Mouse (Mus musculus) spleen, embryonic (tissue): ENCODE results near the gene Metrn.

Experiments
- CTCF ChIA-PET: fragments of 350-600 bp; sonication (Branson Sonifier 250); formaldehyde crosslinking; loops from one replicate; lab custom pipeline; 2022; lab: Charles Lee

Gene Metrn

DNA sequence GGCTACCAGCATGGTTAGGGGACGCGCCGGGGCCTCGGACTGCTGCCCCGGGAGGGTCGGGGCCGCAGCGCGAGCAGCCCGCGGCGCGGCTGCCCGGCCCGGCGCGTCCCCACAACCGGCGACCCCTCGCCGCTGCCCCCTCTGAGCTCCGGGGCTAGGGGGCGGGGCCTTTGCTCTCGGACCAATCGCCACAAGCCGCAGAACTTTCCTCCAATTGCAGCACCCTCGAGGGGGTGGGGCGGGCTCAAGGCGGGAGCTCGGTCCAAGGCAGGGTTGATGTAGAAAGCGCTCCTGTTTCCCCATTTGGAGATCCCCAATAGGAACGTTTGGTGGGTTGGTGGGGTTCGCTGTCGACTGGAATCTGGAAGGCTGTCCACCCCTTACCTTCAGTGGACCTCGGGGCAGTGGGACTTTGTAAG, at the start of gene Metrn:
Metrn (minus strand) TSS at position 186 of the 419 bp plus-strand sequence.
- CTCF ChIA-PET = no interaction called here

GRCm38 (mm10) chr17:25844396-25844901, 47.5 kb upstream of the Metrn start, which contains the start of gene Rhot2:
TSS of gene Rhot2 (minus strand) at chr17:25844851.
- CTCF ChIA-PET = interaction anchor here (0.6 to 0.7 kb wide), 2 partner anchors 9 to 166 kb away, joined by 3 to 5 read pairs; no protein-coding TSS in a partner anchor

DNA sequence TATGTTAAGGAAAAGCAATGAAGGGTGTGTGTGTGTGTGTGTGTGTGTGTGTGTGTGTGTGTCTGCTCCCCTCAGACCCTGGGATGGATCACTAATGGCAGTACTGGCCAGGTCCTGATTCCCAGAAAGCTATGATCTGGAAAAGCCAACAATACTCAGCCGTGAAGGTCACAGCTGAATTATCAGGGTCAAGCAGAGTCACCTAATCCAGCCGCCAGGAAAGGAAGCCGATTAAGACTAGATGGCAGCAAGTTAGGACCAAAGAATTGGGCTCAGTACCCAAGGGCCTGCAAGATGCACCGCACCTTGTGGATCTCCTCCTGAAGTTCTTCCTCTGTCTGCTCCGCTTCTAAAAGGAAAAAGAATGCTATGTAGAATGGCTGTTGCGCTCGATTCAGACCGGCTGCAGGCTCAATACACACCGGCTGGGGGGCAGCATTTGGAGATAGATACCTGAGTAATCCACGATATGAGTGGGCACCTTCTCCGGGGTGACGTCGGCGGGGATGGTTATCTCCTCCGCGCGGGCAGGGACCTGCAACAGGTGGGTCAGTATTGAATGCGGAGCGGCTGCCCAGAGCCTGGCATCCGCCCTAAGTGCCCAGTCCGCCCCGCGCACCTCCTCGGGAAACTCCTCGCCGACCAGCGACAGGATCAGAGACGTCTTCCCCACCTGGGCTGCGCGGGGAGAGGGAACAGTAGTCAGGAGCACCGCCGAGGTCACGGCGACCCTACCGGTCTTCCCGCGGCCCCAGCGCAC, 46.9 kb upstream of the Metrn start:
- CTCF ChIA-PET = interaction anchor here (0.6 to 0.7 kb wide), 4 partner anchors 9 to 167 kb away, joined by 3 to 5 read pairs (median 4); partner anchors contain the start of gene Mcrip2

DNA sequence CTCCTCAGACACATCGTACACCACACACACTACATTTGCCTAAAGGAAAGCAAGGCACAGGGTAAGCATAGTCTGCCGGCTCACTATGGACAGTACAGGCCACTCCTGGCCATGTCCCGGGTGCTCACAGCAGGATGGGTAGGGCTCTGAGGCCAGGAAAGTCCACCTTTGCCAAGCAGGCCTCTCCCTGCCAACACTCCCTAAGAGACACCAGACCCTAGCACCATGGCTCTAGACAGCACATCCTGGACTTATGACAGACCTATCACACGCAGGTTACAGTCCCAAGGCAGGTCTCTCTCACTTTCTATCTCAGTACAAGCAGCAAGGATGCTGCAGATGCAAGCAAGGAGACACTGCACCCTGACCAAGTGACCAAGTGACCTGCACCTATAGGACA, 46.2 kb upstream of the Metrn start:
- CTCF ChIA-PET = interaction anchor here (0.8 kb wide), 1 partner anchor 9 kb away, joined by 3 read pairs; no protein-coding TSS in a partner anchor

DNA sequence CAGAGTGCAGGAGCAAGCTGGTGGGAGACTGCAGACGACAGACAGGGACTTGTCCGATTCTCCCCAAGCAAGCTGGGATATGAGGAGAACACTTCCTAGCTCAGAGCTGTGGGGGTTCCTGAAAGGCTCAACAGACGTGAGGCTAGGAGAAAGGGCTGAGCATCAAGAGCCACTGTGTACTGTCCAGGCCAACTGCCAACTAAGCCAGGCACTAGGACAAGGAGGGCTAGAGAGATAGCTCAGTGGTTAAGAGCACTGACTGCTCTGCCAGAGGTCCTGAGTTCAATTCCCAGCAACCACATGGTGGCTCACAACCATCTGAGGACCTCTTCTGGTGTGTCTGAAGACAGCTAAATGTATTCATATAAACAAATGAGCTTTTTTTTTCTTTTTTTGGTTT, 45.6 kb upstream of the Metrn start:
- CTCF ChIA-PET = interaction anchor here (0.8 kb wide), 1 partner anchor 8 kb away, joined by 3 read pairs; no protein-coding TSS in a partner anchor

GRCm38 (mm10) chr17:25841117-25841880, 44.4 kb upstream of the Metrn start, which contains the start of gene Gm20683:
TSS of gene Gm20683 (minus strand) at chr17:25841763.
- CTCF ChIA-PET = no interaction called here

DNA sequence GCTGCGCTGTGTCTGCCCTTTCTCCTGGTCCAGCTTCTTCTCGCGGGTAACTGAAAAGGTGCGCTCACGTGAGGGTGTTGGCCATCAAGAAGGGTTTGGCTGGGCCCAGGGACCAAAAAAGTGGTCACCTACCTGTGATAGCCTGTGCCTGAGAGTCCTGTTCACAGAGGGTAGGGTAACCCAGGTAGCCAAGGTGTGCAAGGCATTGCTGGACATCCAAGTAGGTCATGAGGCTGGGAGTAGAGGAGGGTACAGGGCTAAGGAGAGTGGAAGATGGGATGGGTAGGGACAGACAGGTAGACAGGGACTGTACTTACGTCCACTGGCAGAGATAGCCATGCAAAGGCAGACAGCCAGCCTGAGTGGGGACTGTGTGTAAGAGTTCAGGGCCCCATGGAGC, 43.6 kb upstream of the Metrn start:
- CTCF ChIA-PET = no interaction called here

GRCm38 (mm10) chr17:25839455-25840235, 42.7 kb upstream of the Metrn start:
- CTCF ChIA-PET = no interaction called here

DNA sequence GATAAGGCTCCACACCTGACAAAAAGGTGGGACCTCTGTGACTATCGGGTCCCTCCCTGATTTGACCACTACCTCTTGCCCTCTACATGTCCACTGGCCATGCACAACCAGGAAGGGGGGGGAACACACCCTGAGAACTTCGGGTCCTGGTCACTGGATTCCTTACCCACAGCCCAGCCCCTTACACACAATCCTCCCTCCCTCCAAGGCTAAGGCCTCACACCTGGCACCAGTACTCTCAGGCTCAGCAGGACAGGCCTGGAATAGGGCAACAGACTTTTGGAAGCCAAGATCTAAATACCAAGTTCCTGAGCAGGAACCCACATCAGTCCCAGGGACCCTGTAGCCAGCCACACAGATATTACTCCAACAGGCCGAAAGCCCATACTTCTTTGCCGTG, 42.0 kb upstream of the Metrn start:
- CTCF ChIA-PET = no interaction called here

DNA sequence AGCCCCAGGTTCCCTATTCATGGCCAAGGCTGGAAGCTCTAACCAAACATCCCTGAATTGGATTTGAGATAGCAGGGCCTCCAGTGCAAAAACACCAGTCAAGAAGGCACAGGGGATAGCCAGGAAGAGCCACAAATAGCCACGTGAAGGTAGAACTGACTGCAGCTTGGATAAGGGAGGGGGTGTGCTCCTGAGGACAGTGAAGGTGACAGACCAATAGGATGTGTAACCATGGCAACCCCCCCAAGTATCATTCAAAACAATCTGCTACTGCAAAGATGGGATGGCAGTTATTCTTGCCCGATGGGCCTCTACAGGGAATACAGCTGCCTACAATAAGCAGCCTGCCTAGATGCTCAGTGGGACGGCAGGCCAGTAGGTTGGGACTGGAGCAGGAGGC, 40.6 kb upstream of the Metrn start:
- CTCF ChIA-PET = no interaction called here

GRCm38 (mm10) chr17:25837076-25837410, 40.1 kb upstream of the Metrn start, which contains the start of gene Rhbdl1:
TSS of gene Rhbdl1 (minus strand) at chr17:25837295.
- CTCF ChIA-PET = no interaction called here

DNA sequence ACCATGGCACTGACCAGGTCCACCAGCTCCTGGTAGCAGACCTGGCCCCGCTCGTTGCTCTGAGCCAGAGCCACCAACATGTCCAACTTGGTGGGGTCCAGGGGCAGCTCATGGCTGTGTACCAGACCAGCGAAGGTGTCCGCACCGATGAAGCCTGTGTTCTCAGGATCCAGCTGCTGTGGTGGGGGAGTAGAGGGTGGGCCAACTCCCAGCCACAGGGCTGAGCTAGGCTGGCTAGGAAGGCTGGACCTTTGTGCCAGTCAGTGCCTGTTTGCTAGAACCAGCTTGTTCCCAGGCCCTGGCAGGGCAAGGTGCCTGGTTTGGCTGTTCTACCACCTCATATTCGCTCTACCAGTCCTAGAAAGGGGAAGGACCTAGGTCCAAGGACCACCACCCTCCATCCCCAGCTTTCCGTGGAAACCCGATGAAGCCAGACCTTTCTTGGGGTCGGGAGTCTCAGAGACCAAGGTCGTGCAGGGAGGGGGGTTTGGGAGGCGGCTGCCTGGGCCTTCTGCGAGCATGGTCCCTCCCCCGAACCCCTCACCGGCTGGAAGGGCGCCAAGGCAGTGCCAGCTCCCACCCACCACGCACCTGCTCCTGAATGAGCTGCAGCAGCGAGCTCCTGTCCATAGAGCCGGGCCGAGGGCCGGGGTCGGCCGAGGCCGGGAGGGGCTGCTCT, 39.6 kb upstream of the Metrn start:
- CTCF ChIA-PET = no interaction called here

GRCm38 (mm10) chr17:25835816-25836215, 38.9 kb upstream of the Metrn start:
- CTCF ChIA-PET = no interaction called here

- CTCF ChIA-PET = interaction anchor here (0.6 kb wide), 1 partner anchor 9 kb away, joined by 3 read pairs; the partner anchor contains the start of gene Rhot2
Observed at GRCm38 (mm10) chr17:25835301-25835700, 38.4 kb upstream of the Metrn start.

GRCm38 (mm10) chr17:25834595-25835222, 37.8 kb upstream of the Metrn start:
- CTCF ChIA-PET = interaction anchor here (0.5 to 0.7 kb wide), 4 partner anchors 8 to 61 kb away, joined by 3 read pairs; partner anchors contain the start of gene Rhot2

DNA sequence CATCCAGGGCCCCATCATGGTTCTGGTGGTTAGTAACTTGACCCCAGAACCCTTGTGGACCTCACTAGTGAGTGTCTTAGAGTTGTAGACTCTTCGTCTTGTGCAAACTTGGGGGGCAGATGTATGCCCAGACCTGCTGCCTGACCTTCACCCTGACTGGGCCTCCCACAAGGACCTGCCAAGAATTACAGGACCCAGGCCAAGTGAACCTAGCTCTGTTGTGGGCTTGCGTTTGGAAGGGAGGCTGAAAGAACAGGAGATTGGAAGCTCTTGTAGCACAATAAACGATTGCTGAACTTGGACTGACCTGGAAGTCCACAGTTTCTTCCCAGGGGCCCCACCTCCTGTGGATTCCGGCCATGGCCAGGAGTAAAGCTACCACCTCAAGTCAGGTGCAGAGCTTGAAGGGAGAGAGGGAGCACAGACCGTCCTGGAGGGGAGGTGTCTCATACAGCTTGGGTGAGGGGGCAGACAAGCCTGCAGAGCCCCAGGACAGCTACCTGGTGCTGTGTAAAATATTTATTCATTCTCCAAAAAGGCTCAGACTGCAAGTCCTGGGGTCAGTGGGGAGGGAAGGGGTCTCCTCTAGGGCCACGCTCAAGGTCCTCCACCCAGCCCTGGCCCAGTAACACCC, 37.1 kb upstream of the Metrn start:
- CTCF ChIA-PET = interaction anchor here (0.5 to 1.4 kb wide), 4 partner anchors 8 to 60 kb away, joined by 3 to 4 read pairs (median 3); no protein-coding TSS in a partner anchor

DNA sequence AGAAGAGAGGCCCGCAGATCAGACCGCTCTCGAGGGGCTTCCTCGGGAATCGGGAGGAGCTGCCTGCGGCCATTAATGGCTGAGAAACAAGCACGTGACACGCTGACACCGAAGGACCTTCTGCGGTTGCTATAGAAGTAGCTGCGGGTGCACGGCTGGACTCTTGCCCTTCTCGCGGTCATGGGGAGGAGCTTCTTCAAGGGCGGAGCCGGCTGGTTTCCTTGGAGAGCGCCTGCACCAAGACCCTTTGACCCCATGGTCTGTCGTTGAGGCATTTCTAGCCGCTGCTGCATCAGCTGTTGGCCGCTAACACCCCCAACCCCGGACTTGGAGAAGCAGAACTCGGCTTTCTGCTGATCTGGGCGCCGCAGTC, 36.3 kb upstream of the Metrn start, which contains the start of gene Stub1:
Stub1 (minus strand) TSS at position 114 of the 373 bp plus-strand sequence.
- CTCF ChIA-PET = interaction anchor here (0.5 to 1.4 kb wide), 4 partner anchors 15 to 58 kb away, joined by 3 to 4 read pairs (median 4); no protein-coding TSS in a partner anchor

GRCm38 (mm10) chr17:25832436-25833290, 35.7 kb upstream of the Metrn start:
- CTCF ChIA-PET = interaction anchor here (0.6 to 1.4 kb wide), 4 partner anchors 15 to 29 kb away, joined by 3 to 4 read pairs (median 3); no protein-coding TSS in a partner anchor
